Mouse (Mus musculus) c-Kit-positive CD71-positive TER-119-positive erythroid progenitor cells, embryonic 14.5 days (primary cell): ENCODE measurements around the gene Dohh.

Experiments
- DNase-seq: peaks from one replicate; pipeline ENCODE4 v3.0.0-alpha.2; 2013; ENCODE audit warnings: low spot score

Dohh gene

DNA sequence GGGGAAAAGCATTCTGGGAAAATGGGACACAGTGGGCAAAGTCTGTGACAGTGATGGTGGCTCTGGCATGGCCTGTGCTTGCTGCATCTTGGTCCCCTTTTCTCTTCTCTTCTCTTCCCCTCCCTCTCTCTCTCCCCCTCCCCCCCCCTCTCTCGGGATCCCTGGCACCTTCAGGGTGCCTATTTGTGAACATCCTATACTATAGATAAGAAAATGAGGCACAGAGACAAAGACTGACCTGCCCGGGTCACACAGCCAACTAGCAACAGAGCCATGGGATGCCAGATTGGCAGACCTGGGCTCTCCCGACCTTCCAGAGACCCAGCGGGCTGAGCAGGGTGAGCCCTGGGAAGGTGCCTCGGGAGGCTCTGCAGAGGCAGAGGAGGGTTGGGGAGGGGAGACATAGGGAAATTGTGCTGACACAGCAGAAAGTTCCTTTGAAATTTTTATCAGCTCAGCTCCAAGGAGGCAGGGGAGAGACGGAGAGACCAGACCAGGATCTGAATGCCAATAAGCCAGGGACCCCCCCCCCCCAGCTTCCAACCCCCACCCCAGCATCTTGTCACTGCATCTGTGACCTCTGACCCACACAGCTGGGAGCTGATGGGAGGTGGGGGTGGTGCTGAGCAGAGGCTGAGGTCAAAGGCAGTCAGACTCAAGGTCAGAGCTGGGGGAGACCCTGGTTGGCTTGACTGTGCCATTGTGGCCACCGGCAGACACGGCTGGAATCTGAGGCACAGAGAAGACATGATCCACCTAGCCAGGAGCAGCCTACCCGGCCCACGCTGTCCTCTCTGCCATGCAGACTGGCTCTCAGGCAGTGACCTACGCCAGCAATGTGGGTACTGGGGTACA is 34.2 kb downstream of the Dohh start:
- no peak for DNase-seq

GRCm38 (mm10) chr10:81419111-81419928 is 35.1 kb downstream of the Dohh start:
- DNase-seq: no peak

DNA sequence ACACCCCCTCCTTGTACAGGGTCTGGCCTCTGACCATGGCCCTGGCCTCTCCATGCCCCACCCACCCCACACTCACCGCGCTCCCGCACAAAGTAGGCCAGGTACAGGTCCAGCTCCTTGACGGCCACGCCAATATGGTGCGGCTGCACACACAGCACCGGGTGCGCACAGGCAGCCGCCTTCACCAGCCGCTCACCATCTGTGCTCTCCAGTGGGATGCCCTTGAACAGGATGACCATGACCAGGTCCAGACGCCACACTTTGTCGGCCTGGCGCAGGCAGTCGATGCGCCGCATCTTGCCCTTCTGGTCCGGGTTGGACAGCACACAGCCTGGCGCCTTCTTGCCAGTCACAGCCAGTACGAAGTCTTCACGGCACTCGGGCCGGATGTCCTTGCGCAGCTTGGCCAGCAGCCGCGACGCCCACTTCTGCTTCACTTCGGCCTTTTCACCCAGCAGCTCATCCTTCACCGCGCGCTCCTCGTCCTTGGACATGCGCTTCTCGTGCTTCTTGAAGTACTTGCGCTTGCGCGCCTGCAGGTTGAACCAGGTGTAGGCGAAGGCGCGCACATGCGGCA is 36.1 kb downstream of the Dohh start:
- DNase-seq: no peak

GRCm38 (mm10) chr10:81421041-81421796 is 37.0 kb downstream of the Dohh start:
- DNase-seq: no peak

DNA sequence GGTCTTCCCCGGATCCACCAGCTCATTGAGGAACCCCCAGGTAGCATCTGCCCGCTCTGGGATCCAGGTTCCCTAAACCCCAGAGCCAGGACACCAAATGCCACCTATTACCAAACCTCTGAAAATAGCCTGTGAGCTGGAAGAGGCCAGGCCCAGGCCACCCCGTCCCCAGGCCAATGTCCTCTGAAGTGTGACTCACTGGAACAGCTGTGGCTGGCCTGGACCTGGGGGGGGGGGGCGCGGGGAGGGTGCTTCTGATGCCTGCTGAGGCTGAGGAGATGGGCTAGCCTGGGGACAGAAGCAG is 37.5 kb downstream of the Dohh start:
- DNase-seq: no peak

- DNase-seq: no peak
These were observed 38.0 kb downstream of the Dohh start for GRCm38 (mm10) chr10:81422191-81422590.

DNA sequence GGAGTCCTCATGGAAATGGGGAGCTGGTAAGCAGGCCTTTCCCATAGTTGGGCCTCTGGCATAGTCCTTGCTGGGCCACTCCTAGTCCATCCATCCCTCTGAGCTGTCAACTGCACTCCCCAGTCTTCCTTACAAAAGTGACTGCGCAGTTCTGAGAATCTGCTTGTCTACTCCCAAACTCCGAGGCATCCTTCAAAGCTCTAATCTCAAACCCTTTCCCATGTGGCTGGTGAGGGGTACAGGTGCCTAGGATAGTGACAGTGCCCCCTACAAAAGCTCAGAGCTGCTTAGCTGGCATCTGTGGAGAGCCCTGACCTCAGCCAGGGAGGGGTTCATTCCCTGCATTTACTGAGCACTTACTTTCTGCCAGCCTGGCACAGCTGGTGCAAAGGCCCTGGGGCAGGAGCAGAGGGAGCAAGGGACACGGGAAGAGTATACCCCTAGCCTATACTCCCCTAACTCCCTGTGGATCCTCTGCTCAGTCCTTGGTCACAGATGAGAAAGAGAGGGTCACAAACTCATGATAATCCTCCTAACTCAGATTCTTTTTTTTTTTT is 38.5 kb downstream of the Dohh start:
- no peak for DNase-seq

- DNase-seq: no peak
These were observed 39.4 kb downstream of the Dohh start for GRCm38 (mm10) chr10:81423476-81424245.

DNA sequence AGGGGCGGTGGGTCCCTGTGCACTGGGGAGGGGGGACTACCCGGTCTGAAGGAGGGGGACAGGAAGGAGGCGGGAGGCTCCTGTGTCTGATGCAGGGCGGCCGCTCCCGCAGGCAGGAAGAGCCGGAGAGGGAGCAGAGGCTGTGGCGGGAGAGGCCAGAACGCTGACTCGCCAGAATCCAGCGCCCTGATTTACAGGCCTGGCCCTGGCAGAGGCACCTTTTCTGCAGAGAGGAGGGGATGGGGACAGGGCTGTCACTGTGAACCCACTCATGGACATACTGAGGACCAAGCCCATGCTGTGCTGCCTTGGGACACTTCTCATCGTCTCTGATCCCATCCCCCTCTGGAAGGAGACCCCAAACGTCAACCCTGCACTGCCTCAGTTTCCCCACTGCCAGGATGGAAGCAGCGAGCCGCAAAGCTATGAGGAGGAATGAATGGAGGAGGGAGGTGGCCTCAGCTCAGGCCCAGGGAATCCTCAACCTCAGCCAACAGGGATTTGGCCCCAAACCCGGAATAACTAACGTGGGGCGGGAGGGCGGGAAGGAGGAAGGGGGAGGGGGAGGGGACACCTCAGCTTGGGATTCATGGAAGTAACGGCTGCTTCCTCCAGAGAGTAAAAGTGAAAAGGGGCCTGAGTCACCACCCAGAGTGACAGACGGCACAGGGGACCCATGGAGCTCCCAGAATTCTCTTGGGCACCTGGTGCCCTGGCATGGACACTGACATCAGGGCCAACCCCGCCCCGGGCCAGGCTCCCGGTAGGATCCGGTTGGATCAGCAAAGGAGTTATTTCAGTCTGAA is 40.2 kb downstream of the Dohh start:
- no peak for DNase-seq

DNA sequence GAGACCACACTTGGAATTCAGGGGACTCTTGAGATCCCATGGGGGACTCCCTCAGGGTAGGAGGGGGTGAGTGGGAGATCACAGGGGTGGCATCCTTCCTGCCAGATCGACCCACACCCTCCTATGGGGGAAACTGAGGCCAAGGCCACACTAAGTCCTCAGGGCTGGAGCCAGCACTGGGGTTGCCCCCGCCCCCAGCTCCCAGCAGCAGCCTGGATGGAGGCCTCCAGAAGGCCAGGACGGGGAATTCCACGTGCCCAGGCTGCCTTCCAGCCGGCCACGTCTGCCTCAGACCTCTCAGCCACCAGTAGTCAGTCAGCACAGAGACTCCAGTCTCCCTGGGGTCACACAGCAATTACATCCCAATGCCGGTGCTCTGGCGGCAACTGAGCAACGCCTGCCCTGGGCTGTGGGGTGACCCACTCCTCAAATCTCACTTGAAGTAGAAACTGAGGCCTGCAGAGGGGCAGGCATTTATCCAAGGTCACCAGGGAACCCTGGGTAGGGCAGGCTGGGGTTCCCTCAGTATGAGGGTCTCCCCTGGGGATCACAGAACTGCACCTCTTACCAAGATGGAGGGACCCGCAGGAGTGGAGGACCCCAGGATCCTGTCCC is 41.1 kb downstream of the Dohh start:
- DNase-seq: no peak

GRCm38 (mm10) chr10:81426081-81426671 is 41.9 kb downstream of the Dohh start:
- DNase-seq: no peak

DNA sequence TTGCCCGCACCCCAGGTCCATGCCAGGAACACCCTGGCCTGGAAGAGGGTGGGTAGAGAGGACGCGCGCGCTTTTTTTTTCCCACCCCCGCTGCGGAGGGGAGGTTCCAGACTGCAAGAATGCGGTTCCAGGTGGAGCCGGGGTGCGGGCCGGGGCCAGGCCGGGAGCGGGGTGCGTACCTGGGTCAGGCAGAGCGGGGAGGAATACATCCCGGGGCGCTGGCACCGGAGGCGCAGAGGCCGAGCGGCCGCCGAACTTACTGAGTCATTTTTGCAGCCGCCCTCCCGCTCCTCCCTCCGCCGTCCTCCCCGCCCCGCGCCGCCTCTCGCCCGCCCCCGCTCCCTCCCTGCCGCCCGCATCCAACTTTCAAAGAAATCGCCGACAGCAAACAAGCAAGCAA is 42.7 kb downstream of the Dohh start:
- no peak for DNase-seq

DNA sequence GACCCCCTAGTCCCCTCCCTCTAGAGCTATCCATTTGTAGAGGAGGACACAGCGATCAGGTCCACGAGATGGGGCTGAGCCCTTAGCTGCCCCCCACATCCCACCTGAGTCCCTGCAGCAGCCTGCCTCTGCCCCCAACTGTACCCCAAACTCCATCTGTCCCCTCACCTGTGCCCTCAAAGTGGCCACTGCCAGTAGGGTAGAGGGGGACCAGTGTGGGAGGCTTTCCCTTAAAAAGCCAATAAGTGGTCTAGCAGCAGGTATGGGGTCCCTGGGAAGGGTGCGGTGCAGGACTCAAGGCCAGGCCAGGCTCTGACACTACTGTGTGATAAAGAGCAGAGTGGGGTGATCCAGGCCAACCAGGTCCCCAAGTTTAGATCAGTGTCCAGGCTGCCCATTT is 43.1 kb downstream of the Dohh start:
- DNase-seq: no peak

- no peak for DNase-seq
These were observed 43.7 kb downstream of the Dohh start for GRCm38 (mm10) chr10:81427804-81428506.

DNA sequence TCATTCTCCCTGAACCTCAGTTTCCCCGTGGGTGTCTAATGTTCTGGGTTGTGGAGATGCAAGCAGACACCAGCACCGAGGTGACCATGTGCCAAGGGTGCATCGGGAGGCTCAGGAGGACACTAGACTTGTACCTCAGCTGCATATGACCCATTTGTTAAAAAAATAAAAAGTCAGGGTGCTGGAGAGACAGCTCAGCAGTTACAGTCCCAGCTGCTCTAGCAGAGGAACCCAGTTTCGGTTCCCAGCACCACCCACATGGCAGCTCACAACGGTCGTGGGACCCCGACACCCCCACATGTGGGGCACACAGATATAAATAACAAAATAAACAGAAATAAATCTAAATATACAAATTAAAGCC is 44.3 kb downstream of the Dohh start:
- DNase-seq: no peak

GRCm38 (mm10) chr10:81429092-81429491 is 44.9 kb downstream of the Dohh start:
- DNase-seq: no peak

GRCm38 (mm10) chr10:81429605-81430061 is 45.4 kb downstream of the Dohh start:
- peak; percentile 82 for DNase-seq

- DNase-seq: peak; percentile 47
These were observed 46.1 kb downstream of the Dohh start for GRCm38 (mm10) chr10:81430141-81430830.
